Mouse (Mus musculus) B cell, adult 67 days (primary cell): ENCODE data around the gene Wnt2b. TPM values are rescaled to one million over a fixed set of nuclear protein-coding genes. Genes with fewer than 3 reads are reported as not detected.

Source experiments
- total RNA-seq, 2 experiments: library from RNA; stranded (reverse); gene quantifications; 4 replicates each; pipeline ENCODE4 v1.2.4; 2023

Wnt2b gene
- total RNA-seq: not detected

DNA sequence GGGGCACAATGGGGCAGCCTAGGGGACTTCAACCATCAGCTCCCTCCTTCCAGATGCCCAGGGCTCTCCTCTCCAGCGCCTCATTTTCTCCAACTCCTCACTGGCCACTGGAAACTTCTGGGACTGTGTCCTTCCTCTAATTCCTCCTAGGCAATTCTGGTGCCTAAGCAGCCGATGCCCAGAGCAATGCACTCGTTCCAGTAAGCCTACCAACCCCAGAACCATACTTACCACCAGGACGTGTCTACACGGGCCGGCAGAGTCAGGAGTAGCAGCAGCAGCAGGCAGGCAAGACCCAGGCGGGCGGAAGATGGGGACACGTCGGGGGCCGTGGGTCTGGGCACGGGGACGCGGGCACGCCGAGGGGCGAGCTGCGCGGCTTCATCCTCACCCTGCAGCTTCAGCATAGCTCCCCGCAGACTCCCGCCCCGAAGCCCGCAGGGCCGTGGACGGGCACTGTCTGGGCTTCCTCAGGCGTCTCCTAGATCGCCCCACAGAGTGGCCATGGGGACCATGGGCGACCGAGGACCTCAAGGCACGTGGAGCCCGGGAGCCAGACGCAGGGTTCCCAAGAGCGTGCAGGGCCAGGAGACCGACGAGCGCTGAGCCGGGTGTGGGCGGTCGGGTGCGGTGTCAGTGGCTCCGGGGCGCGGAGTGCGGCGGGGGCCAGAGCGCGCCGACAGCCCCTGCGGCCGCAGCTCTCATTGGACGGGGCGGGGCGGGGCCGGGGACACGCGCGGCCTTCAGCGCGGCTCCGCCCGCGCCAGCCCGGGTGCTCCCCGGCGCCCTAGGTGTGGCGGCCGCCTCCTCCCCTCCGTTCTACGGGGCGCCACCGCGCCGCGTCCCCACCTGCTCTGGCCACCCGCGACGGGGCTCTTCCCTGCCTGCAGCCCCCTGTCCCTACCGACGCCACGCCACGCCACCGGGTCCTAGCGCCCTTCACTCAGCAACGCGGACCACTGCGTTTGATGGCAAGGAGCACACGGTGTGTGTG is at the start of gene Wnt2b:
Gene Wnt2b, minus strand, starts transcription at position 856 of the 994 bp plus-strand sequence.

Other genes starting within 250 kb of the Wnt2b start
- not detected for gene Ppm1j, start 180.9 kb downstream of the Wnt2b start, total RNA-seq
- not detected for gene Fam19a3, start 180.1 kb downstream of the Wnt2b start, total RNA-seq
- gene Rhoc, start 173.5 kb downstream of the Wnt2b start, total RNA-seq: not detected
- gene Mov10, start 143.4 kb downstream of the Wnt2b start, total RNA-seq: 10 to 100 TPM; 28.1 to 32.9 TPM
- 10 to 100 TPM; 20.2 to 20.5 TPM for gene St7l, start 97.9 kb downstream of the Wnt2b start, total RNA-seq
- 100 to 1,000 TPM; 172 to 182 TPM for gene Capza1, start 97.4 kb downstream of the Wnt2b start, total RNA-seq
- under 1 TPM in 1 of 2 experiments, not detected in 1; 0.15 TPM for gene Cttnbp2nl, start 91.2 kb upstream of the Wnt2b start, total RNA-seq
- gene 4930564D02Rik, start 104.9 kb upstream of the Wnt2b start, total RNA-seq: not detected